Mouse (Mus musculus) cerebellum, adult 9-11 months (tissue): ENCODE results near the gene Cavin1.
"Not testable (repeated sequence)": the region's sequence is repeated elsewhere in the genome, so short reads cannot be mapped to it uniquely, and the experiment has no call there.

Experiments
- DNase-seq: peaks from one replicate; pipeline ENCODE4 v3.0.0; 2022

Gene Cavin1

DNA sequence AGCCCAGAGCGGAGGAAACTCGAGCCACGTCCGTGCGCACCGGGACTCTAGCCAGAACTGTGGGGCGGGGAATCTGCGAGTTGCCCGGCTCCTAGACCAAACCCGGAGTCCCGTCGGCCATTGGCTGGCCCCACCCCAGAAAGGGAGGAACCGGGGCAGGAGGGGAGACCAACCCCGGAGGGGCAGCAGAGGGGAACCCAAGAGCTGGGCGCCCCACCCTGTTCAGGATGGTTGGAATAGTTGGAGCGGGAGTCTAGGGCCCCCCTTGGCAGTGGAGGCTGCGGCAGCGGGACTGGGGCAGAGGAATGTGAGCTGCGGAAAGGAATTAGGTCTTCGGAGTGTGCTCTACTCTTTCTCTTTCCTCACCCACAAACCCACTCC is at the start of gene Cavin1:
Gene Cavin1, minus strand, starts transcription at position 331 of the 381 bp plus-strand sequence.
- peak; percentile 65 for DNase-seq

DNA sequence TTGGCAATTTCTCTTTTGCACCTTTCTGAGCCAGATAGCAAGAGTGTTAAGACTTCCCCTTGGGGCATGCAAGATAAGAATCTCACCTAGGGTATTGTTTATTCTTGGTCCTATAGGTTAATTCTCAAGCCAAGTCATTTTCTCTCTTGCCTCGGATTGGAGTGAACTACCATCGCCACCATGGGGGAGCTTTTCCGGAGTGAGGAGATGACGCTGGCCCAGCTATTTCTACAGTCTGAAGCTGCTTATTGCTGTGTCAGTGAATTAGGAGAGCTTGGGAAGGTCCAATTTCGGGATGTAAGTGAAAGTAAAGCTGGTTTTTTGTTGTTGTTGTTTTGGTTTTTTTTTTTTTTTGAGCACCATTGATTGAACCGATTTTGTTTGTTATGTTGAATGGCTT is 41.0 kb upstream of the Cavin1 start:
- DNase-seq: no peak

DNA sequence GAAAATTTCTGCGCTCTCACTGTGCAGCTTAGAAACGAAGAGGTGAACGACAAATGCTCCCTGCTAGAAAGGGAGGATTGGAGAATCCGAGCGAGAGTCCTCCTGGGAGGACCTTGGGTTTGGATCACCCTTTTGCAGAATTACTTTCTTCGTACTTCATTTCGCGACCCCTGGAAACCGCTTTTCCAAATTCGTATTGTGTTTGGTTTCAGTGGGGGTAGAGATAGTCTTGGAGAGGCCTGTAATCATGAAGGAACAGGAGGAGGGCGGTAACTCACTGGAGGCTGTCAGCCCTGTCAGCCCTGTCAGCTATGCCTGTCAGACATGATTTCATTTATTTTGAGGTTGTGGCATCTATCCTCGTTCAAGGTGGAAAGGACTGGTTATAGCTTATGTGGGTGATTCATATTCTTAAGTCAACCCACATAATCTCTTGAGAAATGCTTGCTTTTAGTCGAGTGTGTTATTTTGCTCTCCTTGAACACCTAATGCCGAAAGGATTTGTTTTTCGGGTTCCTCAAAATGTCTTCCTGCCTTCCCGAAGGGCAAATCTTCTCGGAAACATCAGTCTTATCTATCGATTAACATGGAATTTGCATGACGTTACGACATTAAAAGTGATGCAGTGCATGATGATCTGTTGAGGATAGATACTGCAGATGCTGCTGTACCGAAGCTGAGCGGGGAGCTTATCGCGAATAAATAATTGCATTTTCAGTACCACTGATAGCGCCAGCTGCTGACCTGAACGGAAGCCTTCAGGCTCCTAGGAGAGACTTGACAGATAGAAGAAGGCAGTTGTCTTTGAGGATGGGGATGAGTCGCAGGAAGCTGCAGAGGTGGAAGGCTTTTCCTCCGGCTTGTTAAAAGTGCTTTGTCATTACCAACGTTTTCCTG is 39.4 kb upstream of the Cavin1 start:
- peak; percentile 31 for DNase-seq

DNA sequence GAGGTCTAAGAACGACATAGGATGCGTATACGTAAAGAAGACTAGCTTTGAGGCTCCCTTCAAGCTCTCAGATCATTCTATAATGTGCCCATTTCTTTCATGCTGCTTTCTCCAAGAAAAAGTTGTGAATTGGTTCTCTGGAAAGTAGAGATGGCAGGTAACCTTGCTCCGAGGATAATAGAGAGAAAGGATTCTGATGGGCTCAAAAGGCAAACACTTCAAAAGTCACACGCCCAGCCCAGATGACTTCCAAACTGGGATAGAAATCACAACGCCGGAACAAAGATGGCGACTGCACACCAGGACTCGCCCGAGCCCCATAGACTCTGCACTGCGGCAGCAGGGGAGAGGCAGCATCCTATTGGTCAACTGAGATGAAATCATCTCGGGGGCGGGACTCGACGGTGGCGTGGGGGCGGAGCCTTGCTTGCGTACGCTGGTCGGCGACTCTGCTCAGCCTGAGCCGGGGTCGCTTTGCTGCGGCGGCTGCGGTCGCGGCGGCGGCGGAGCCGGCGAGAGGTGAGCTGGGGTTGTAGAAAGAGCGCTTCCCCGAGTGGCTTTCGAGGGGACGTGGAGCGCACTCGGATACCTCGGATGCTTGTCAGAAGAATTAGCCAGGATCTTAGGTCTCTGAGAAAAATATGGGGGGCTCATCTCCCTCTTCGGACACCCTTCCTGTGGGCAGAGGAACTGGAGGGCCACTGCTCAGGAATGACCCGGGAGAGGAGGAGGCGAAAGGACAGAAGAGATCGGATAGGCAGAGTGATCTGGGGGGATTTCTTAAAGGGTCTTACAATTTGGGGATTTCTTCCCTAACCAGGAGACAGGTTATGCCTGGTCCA is 38.6 kb upstream of the Cavin1 start, which contains the start of gene Atp6v0a1:
Gene Atp6v0a1, plus strand, starts transcription at position 407 of the 842 bp plus-strand sequence.
- peak; percentile 98 for DNase-seq

DNA sequence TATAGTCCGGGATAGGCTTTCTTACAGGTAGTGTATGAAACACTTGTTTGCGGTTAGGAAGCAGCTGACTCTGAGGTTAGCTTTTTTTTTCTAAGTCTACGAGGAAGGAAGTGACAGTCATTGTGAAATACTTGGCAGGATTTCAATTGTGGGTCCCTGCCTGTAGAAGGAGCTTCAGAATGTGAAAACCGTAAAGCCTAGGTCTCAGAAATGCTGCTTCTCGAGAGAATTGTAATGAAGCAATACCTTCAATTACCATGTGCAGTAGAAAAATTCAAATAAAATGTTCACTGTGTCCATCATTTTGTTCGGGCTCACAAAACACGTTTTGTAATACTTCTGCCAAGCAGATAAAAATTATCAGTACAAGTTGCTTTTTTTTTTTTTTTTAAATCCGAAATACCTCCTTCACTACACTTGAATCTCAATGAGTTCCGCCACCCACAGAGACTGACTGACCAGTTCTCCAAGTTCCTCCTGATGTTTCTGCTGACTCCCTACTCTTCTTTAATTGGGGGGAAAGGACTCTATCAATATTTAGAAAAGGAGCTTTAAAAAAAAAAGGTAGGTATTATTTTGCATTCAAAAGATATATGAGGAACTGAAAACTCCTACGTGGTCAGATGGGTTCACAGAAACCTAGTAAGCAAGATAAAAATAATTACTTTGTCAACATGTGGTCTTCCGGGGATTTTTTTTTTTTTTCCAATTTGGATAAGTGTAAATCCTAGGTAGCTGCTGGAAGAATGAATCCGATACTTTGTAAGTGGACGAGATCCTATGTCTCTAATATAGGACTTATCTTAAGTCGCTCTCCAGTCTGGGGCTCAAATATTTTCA is 37.7 kb upstream of the Cavin1 start:
- no peak for DNase-seq

DNA sequence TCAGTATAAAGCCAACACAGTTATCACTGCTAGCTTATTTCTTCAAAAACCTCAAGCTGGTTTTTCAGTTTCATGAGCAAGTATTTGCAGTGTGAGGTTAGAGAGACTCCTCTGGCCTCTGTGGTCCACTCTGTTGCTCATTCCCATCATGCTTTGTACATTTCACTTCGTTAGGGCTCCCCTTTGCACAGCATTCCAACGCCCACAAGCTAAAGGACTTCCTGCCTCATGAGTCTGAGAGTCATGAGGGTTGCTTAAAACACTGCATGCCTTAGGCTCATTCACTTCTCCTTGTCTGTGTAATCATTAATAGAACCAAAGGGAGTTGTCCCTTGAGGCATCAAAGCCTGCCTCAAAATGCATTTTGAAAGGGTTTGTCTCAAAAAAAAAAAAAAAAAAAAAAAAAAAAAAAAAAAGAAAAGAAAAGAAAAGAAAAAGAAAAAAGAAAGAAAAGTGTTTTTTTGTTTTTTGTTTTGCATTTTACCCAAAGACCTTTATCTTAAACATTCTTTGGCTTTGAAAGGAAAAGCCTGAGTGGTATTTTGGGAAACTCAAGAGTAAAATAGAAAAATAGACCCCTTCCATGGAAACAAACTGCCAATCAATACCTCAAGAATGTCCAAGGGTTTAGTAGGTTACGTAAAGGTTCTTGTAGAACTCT is 32.5 kb upstream of the Cavin1 start:
- DNase-seq: no peak

DNA sequence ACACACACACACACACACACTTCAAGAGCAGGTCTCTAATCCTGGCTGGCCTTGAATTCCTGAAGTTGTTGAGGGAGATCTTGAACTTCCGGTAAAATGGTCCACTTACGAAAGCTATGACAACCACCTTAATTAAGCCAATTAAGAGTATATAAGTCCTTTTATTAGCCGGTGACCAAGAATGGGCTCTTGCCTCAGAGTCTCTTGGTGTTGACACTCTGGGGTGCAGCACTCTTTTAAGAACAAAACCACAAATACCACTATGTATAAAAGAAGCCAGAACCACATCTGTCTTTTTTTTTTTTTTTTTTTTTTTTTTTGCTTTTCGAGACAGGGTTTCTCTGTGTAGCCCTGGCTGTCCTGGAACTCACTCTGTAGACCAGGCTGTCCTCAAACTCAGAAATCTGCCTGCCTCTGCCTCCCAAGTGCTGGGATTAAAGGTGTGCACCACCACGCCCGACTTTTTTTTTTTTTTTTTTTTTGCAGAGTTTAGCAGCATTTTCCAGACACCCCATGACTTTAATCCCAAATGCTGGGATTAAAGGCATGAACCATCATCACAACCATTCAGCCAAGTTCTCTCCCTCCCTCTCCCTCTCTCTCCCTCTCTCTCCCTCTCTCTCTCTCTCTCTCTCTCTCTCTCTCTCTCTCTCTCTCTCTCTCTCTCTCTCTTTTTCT is 31.3 kb upstream of the Cavin1 start:
- not testable (repeated sequence) for DNase-seq

DNA sequence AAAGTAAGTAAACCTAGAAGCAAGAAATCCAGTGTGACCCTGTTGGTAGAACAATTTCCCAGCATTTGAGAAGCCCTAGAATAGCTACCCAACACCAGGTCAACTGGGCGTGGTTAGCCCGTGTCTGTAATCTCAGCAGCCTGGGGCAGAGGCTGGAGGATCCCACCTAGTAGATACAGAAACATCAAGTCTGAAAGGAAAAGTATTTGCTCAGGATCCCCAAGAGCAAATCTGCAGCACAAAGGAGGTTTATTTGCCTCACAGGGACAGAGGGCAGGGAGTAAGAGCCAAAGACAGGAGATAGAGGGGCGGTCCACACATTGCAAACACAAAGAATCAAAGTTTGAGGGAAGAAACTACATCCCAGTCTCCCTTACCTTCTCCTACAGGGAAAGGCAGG is 28.6 kb upstream of the Cavin1 start:
- DNase-seq: no peak

DNA sequence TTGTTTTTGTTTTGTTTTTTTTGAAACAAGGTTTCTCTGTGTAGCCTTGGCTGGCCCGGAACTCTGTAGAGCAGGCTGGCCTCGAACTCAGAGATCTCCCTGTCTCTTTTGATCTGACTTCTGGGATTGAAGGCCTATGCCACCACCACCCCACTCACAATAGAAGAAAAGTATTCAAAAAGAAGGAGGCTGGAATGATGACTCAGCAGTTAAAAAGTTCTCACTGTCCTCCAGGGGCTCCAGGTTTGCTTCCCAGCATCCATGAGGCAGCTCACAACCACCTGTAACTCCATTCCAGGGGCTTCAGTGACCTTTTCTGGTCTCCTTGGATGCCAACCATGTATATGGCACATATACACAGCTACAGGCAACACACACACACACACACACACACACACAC is 28.1 kb upstream of the Cavin1 start:
- no peak for DNase-seq

DNA sequence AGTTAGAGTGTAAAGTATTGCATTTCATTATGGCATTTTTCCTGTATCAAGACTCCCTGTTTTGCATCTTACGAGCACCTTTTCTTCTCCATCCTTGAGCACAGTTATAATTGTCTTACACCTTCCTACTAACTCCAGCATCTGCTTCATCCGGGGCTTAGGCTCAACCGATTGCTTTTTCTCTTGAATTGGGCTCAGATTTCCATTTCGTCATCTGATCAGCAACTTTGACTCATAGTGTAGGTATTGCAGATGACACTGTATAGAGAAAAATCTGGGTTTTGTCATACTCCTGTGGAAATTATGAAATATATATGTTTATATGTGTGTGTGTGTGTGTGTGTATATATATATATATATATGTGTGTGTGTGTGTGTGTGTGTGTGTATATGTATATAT is 25.8 kb upstream of the Cavin1 start:
- DNase-seq: no peak

DNA sequence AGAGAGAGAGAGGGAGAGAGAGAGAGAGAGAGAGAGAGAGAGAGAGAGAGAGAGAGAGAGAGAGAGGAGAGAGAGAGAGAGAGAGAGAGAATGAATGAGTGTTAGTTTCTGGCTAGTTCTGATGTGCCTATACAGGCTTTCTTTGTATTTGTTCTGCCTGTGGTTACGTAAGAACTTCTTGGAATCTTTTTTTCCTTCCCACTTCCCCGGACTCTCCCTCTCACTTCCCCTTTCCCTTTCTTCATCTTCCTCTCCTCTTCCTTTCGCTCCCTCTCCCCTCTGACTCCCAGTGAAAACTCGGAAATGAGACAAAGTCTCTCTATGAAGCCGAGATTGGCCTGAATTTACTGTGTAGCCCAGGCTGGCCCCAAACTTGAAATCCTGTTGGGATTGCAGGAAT is 24.0 kb upstream of the Cavin1 start:
- no peak for DNase-seq

DNA sequence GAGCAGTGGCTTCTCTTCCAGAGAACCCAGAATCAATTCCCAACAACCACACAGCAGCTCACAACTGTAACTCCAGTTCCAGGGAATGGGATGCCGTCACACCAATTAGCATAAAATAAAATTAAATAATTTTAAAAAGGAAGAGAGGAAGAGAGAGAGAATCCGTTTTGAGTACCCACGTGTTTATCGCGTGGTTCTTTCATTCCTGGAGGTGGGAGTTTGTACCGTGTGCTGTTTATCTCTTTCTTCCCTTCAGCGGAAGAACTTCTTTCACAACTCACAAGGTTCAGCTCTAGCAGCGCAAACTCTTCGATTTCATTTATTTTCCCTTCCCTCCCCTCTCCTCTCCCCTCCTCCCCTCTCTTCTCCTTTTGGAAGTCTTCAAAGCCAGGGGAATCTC is 23.5 kb upstream of the Cavin1 start:
- DNase-seq: no peak

DNA sequence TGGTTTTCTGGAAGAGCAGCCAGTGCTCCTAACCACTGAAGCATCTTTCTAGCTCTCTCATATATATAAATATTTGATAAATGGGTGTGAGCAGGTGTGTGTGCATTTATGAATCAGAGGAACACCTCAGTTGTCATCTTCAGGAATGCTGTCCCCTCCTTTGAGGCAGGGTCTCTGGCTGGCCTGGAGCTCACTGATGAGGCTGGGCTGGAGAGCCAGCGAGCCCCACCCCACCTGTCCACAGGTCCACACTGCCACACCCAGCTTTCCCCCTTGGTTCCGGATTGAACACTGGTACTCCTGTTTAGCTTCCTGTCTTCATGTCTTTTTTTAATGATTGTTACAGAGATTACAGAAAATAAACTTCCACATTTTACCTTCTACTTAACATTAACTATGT is 22.8 kb upstream of the Cavin1 start:
- DNase-seq: no peak

DNA sequence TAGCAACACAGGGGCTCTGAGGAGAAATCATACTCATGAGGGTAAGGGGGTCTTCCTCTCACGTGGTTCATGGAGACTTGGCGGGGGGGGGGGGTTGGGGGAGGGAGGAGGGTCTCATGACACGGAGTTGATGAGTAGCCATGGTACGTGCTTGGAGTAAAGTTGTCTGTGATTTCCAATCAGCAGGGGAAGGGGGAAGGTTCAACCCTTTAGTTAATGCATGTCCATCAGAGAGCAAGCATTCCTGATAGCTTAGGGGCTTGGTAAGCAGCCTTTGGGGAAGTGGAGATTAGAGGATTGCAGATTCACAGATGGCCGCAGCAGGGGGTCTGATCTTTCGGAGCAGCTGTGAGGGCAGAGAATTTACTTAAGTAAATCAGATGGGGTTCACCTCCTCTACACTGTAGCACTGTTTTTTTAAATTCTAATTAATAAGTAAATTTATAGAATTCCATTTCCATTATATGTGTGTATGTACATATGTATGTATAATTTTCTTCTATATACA is 20.4 kb upstream of the Cavin1 start:
- no peak for DNase-seq

DNA sequence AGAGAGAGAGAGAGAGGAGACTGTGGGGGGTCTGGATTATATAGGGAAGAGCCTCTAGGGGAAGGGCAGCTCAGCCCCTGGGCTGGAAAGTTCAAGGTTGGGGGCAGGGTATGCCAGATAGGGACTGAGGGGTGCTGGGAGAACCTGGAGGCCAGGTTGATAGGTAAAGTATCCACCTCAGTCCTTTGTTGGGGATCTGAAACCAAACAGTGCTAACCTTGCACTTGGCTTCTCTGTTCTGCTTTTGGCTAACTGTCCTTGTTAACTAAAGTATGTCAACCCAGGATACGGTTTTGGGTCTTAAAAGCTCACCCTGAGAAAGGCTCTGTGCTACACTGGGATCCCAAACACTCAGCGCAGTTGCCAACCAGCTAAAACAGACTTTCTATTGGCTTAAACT is 19.0 kb upstream of the Cavin1 start:
- no peak for DNase-seq

DNA sequence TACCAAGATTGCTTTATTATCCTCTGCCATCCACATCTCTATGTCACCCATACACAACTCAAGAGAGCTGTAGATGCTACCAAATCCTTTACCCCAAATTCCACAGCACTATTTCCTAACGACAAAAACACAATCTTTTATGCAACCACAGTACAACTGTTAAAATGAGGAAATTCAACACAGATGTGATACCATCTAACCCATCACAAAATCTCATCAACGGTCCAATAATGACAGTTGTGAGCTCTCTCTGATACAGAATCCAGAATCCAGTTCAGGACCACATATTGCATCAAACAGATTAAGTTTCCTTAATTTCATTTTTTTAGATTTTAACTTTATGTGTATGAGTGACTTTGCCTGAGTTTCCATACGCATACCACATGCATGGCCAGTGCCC is 18.0 kb upstream of the Cavin1 start:
- DNase-seq: no peak

DNA sequence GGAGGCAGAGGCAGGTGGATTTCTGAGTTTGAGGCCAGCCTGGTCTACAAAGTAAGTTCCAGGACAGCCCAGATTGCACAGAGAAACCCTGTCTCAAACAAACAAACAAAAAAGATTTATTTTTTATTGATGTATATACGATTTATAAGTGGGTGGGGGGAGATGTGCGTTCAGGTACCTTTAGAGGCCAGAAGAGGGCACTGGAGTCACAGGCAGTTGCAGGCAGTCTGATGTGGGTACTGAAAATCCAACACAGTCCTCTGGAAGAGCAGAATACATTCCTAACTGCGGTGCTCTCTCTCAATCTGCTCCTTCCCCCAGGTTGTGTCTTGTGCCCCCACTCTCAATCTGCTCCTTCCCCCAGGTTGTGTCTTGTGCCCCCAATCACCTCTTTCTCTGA is 14.9 kb upstream of the Cavin1 start:
- DNase-seq: no peak

DNA sequence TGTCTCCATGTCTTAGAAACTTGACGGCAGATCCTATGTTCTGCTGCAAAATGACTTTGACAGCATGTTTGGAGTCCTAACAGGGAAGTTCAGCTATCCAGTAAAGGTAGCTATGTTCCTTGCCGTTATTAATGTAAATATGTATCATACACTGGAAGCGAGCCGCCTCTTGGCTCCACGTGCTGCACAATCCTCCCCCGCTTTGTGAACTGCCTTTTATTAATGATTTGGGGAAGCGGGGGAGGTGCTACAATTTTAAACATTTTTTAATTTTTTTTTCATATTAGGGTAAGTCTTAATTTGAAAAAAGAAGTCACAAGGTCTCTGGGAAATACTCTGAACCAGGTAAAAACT is 13.1 kb upstream of the Cavin1 start:
- DNase-seq: no peak

DNA sequence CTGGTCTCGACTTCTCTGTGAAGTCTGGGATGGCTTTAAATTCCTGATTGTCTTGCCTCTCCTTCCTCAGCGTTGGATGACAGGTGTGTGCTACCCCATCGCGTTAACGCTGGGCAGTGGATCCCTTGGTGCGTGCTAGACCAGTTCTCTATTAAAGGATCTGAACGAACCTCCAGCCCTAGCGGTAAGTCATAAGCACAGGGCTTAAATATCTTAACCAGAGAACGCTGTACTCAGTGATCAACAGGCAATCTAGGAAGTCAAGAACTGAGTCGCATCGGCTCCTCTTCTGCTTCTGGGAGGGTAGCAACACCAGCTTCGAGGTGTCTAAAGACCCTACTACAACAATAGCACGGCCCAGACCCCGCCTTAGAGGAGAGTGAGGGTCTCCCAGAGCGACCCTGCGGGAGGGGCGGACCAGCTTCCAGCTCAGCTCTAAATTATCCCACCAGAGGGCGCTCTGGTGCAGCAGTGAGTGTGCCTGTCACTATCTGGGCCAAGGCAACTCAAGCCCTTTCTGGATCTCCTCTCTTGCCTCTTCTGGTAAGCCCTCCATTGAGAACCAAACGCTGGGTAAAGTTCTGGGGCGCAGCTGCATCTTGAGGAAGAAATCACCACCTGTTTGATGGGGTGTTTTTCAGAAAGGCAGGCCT is 12.6 kb upstream of the Cavin1 start:
- DNase-seq: peak; percentile 61

DNA sequence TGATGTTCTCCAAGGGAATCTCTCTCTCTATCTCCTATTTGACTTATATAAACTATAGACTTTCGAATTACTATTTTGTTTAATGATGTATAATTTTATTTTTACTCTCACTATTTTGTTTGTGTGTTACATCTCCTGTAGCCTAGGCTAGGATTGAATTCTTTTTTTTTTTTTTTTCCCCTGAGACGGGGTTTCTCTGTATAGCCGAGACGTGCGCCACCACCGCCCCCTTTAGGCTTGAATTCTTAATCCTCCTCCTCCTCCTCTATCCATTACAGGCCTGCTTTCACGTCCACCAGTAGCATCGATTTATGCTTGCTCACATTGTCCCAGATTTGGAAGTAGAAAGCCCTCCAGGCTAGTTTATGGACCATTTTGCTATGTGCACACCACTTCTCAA is 11.4 kb upstream of the Cavin1 start:
- no peak for DNase-seq

DNA sequence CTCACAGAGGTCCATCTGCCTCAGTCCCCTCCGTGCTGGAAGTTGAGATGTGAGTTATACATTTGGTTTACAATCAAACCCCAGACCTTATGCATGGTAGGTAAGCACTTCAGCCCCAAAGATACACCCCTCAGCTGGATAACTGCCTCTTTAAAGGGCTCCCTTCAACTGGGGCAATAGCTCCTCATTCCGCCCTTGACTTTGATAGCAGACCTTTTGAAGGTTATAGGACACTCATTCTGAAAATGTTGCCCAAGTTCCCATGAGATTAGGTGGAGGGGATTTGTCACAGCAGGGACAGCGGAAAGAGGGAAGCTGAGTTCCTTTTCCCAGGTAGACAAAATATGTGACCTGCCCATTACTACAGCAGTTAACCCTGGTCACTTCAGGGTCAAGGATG is 10.5 kb upstream of the Cavin1 start:
- DNase-seq: no peak
